Mouse (Mus musculus) heart, embryonic 10.5 days (tissue): ENCODE results near the gene Sycp3. TPM values are rescaled to one million over a fixed set of nuclear protein-coding genes. Genes with fewer than 3 reads are reported as not detected.

Source experiments
- DNase-seq: peaks from one replicate; pipeline ENCODE4 v3.0.0-alpha.2; 2017; ENCODE audit warnings: low spot score
- H3K27ac ChIP-seq: fragments of 300-500 bp; sonication (generic); 2 replicates; pipeline ENCODE4 v1.5.1; 2016; ENCODE audit warnings: mild to moderate bottlenecking
- H3K27me3 ChIP-seq: fragments of 300-500 bp; sonication (generic); 2 replicates; pipeline ENCODE4 v1.6.1; 2016; ENCODE audit warnings: mild to moderate bottlenecking; ENCODE audit not compliant: poor library complexity, insufficient read depth, severe bottlenecking
- H3K36me3 ChIP-seq: fragments of 300-500 bp; sonication (generic); 2 replicates; pipeline ENCODE4 v1.6.1; 2016; ENCODE audit warnings: mild to moderate bottlenecking, moderate library complexity
- H3K4me1 ChIP-seq: fragments of 300-500 bp; sonication (generic); 2 replicates; pipeline ENCODE4 v1.6.1; 2016; ENCODE audit warnings: mild to moderate bottlenecking
- H3K4me3 ChIP-seq: fragments of 300-500 bp; sonication (generic); 2 replicates; pipeline ENCODE4 v1.5.1; 2016; ENCODE audit warnings: mild to moderate bottlenecking, moderate library complexity
- H3K9me3 ChIP-seq: fragments of 300-500 bp; sonication (generic); 2 replicates; pipeline ENCODE4 v1.6.1; 2016; ENCODE audit warnings: mild to moderate bottlenecking, moderate library complexity
- WGBS: fragments of 180-500 bp; shearing (Covaris S2); methylation state at CpG from one replicate; pipeline ENCODE4 v1.1.7; 2016; 5-methylcytosine and 5-hydroxymethylcytosine counted together
- polyA plus RNA-seq: library from polyadenylated mRNA; unstranded; fragments of >200 nt; fragmentation: Nextera tagmentation; extraction: Ambion mirVana; gene quantifications from 2 replicates; pipeline ENCODE4 v1.2.1, GENCODE M21; 2016

Gene Sycp3
- polyA plus RNA-seq = 0.23 and 0.30 TPM in 2 replicates

GRCm38 (mm10) chr10:88459502-88459992 lies at the start of gene Sycp3:
TSS of gene Sycp3 (plus strand) at chr10:88459569.
- Histone ChIP-seq H3K36me3 (no peaks in the 10 kb centered on the region), H3K4me1 (0 out of 2 replicates have a peak, but pooled peaks cover 4% of the 10 kb centered on the region), H3K27ac (no peak within 1 kb of the TSS), H3K9me3 (no peaks in the 10 kb centered on the region), H3K27me3 (no peaks in the 10 kb centered on the region), H3K4me3 (0 out of 2 replicates have a peak within 1 kb of the TSS, but pooled peaks have one; percentile 8)
- WGBS = 69% methylated on average over 33 of the region's 33 CpGs
- DNase-seq = no peak

GRCm38 (mm10) chr10:88409751-88410150 lies 49.6 kb upstream of the Sycp3 start:
- no peaks in the 10 kb centered on the region for H3K36me3 ChIP-seq
- H3K27me3 ChIP-seq = no peaks in the 10 kb centered on the region
- WGBS = 66% methylated on average over 2 of the region's 2 CpGs
- H3K27ac ChIP-seq = no peak overlapping the region
- peaks cover 2% of the 10 kb centered on the region; the same call in 1 of the 2 replicates for H3K4me1 ChIP-seq
- H3K4me3 ChIP-seq = no peak overlapping the region
- no peak for DNase-seq
- no peaks in the 10 kb centered on the region for H3K9me3 ChIP-seq

- H3K9me3 ChIP-seq = no peaks in the 10 kb centered on the region
- peaks cover under 1% of the 10 kb centered on the region; the same call in 1 of the 2 replicates for H3K4me1 ChIP-seq
- DNase-seq = no peak
- H3K36me3 ChIP-seq = no peaks in the 10 kb centered on the region
- WGBS = 81% methylated on average over 17 of the region's 17 CpGs
- no peaks in the 10 kb centered on the region for H3K27me3 ChIP-seq
- no peak overlapping the region for H3K4me3 ChIP-seq
- no peak overlapping the region for H3K27ac ChIP-seq
Observed at GRCm38 (mm10) chr10:88412290-88412995, 46.9 kb upstream of the Sycp3 start.

GRCm38 (mm10) chr10:88417686-88418085 lies 41.7 kb upstream of the Sycp3 start:
- H3K27me3 ChIP-seq = no peaks in the 10 kb centered on the region
- no peak overlapping the region for H3K4me3 ChIP-seq
- peaks cover 10% of the 10 kb centered on the region for H3K4me1 ChIP-seq
- DNase-seq = no peak
- H3K9me3 ChIP-seq = no peaks in the 10 kb centered on the region
- no peak overlapping the region for H3K27ac ChIP-seq
- WGBS = 86% methylated on average over 5 of the region's 5 CpGs
- peaks cover 9% of the 10 kb centered on the region; the same call in 1 of the 2 replicates for H3K36me3 ChIP-seq

- no peak for DNase-seq
- 79% methylated on average over 11 of the region's 11 CpGs for WGBS
- Histone ChIP-seq H3K4me1 (peaks cover 12% of the 10 kb centered on the region), H3K4me3 (no peak overlapping the region), H3K9me3 (no peaks in the 10 kb centered on the region), H3K27me3 (no peaks in the 10 kb centered on the region), H3K27ac (no peak overlapping the region), H3K36me3 (peaks cover 10% of the 10 kb centered on the region; the same call in 1 of the 2 replicates)
Observed at GRCm38 (mm10) chr10:88420141-88420541, 39.2 kb upstream of the Sycp3 start.

GRCm38 (mm10) chr10:88420655-88421435 lies 38.5 kb upstream of the Sycp3 start:
- H3K4me3 ChIP-seq = no peak overlapping the region
- H3K4me1 ChIP-seq = peaks cover 12% of the 10 kb centered on the region
- peaks cover 10% of the 10 kb centered on the region; the same call in 1 of the 2 replicates for H3K36me3 ChIP-seq
- no peak overlapping the region for H3K27ac ChIP-seq
- DNase-seq = no peak
- 81% methylated on average over 19 of the region's 19 CpGs for WGBS
- H3K9me3 ChIP-seq = no peaks in the 10 kb centered on the region
- no peaks in the 10 kb centered on the region for H3K27me3 ChIP-seq

- Histone ChIP-seq H3K4me3 (no peak overlapping the region), H3K27me3 (no peaks in the 10 kb centered on the region), H3K9me3 (no peaks in the 10 kb centered on the region), H3K4me1 (peaks cover 8% of the 10 kb centered on the region), H3K27ac (no peak overlapping the region), H3K36me3 (peaks cover 19% of the 10 kb centered on the region)
- WGBS = 90% methylated on average over 2 of the region's 2 CpGs
- DNase-seq = no peak
Observed at GRCm38 (mm10) chr10:88426158-88426816, 33.1 kb upstream of the Sycp3 start.

GRCm38 (mm10) chr10:88426896-88427295 lies 32.5 kb upstream of the Sycp3 start:
- H3K27me3 ChIP-seq = no peaks in the 10 kb centered on the region
- H3K36me3 ChIP-seq = peaks cover 22% of the 10 kb centered on the region
- no peak overlapping the region for H3K4me3 ChIP-seq
- no peak for DNase-seq
- whole genome bisulfite sequencing = 59% methylated on average over 5 of the region's 5 CpGs
- H3K9me3 ChIP-seq = no peaks in the 10 kb centered on the region
- H3K27ac ChIP-seq = no peak overlapping the region
- H3K4me1 ChIP-seq = peaks cover 6% of the 10 kb centered on the region; the same call in 1 of the 2 replicates

- no peak for DNase-seq
- WGBS = 90% methylated on average over 6 of the region's 6 CpGs
- H3K9me3 ChIP-seq = no peaks in the 10 kb centered on the region
Observed at GRCm38 (mm10) chr10:88427998-88428397, 31.4 kb upstream of the Sycp3 start.

GRCm38 (mm10) chr10:88441224-88441623 lies 18.1 kb upstream of the Sycp3 start:
- WGBS = 85% methylated on average over 6 of the region's 6 CpGs
- Histone ChIP-seq H3K36me3 (peaks cover 21% of the 10 kb centered on the region; the same call in 1 of the 2 replicates), H3K4me3 (no peak overlapping the region)

More at GRCm38 (mm10) chr10:88427998-88428397, 31.4 kb upstream of the Sycp3 start:
- Histone ChIP-seq H3K27me3 (no peaks in the 10 kb centered on the region), H3K27ac (no peak overlapping the region), H3K4me1 (no peaks in the 10 kb centered on the region; the same call in 1 of the 2 replicates), H3K36me3 (peaks cover 18% of the 10 kb centered on the region), H3K4me3 (no peak overlapping the region)

GRCm38 (mm10) chr10:88451221-88451620 lies 8.1 kb upstream of the Sycp3 start:
- Histone ChIP-seq H3K4me1 (no peaks in the 10 kb centered on the region), H3K4me3 (no peak overlapping the region), H3K27me3 (no peaks in the 10 kb centered on the region), H3K36me3 (no peaks in the 10 kb centered on the region), H3K9me3 (no peaks in the 10 kb centered on the region), H3K27ac (no peak overlapping the region)
- DNase-seq = no peak
- WGBS = 82% methylated on average over 2 of the region's 2 CpGs

More at GRCm38 (mm10) chr10:88441224-88441623, 18.1 kb upstream of the Sycp3 start:
- Histone ChIP-seq H3K27me3 (no peaks in the 10 kb centered on the region), H3K9me3 (no peaks in the 10 kb centered on the region), H3K27ac (no peak overlapping the region), H3K4me1 (no peaks in the 10 kb centered on the region)
- DNase-seq = peak; percentile 3

GRCm38 (mm10) chr10:88451990-88452389 lies 7.4 kb upstream of the Sycp3 start:
- Histone ChIP-seq H3K4me1 (no peaks in the 10 kb centered on the region), H3K9me3 (no peaks in the 10 kb centered on the region), H3K27ac (no peak overlapping the region), H3K4me3 (no peak overlapping the region), H3K36me3 (no peaks in the 10 kb centered on the region), H3K27me3 (no peaks in the 10 kb centered on the region)
- WGBS = 85% methylated on average over 6 of the region's 6 CpGs
- no peak for DNase-seq
